Mouse (Mus musculus) lung, embryonic 14.5 days (tissue): ENCODE measurements at regions not wholly inside any gene's neighbourhood (a gene's known extent, or its start where the extent isn't known, plus 50 kb on each side); places are given as distances from the start of the nearest gene placed in this dataset.

Experiments
- ATAC-seq: fragments of 200-750 bp; cut with Nextera tagmentation; 2 replicates; pipeline ENCODE4 v1.8.0; 2017; ENCODE audit warnings: mild to moderate bottlenecking, moderate TSS enrichment, moderate library complexity; ENCODE audit not compliant: insufficient read depth
- DNase-seq: peaks from one replicate; pipeline ENCODE4 v3.0.0-alpha.2; 2015
- H3K27ac ChIP-seq: fragments of 300-500 bp; sonication (generic); 2 replicates; pipeline ENCODE4 v1.5.1; 2014; ENCODE audit warnings: low read depth, mild to moderate bottlenecking, moderate library complexity
- H3K27me3 ChIP-seq: fragments of 300-500 bp; sonication (generic); 2 replicates; pipeline ENCODE4 v1.6.1; 2014; ENCODE audit warnings: low read length, control low read depth; ENCODE audit not compliant: insufficient read depth
- H3K36me3 ChIP-seq: fragments of 300-500 bp; sonication (generic); 2 replicates; pipeline ENCODE4 v1.6.1; 2014; ENCODE audit warnings: control low read depth; ENCODE audit not compliant: insufficient read depth
- H3K4me1 ChIP-seq: fragments of 300-500 bp; sonication (generic); 2 replicates; pipeline ENCODE4 v1.6.1; 2014; ENCODE audit warnings: antibody characterized with exemption, control low read depth; ENCODE audit not compliant: insufficient read depth
- H3K4me2 ChIP-seq: fragments of 300-500 bp; sonication (generic); 2 replicates; pipeline ENCODE4 v1.6.1; 2014; ENCODE audit warnings: mild to moderate bottlenecking
- H3K4me3 ChIP-seq: fragments of 300-500 bp; sonication (generic); 2 replicates; pipeline ENCODE4 v1.5.1; 2014; ENCODE audit warnings: low read depth, low read length
- H3K9ac ChIP-seq: fragments of 300-500 bp; sonication (generic); 2 replicates; pipeline ENCODE4 v1.6.1; 2014
- H3K9me3 ChIP-seq: fragments of 300-500 bp; sonication (generic); 2 replicates; pipeline ENCODE4 v1.6.1; 2016; ENCODE audit warnings: low read depth, low read length, control low read depth
- CTCF ChIP-seq: IDR thresholded peaks from 2 replicates; pipeline ENCODE4 v1.5.1; 2016; ENCODE audit warnings: antibody characterized with exemption, low read depth
- whole genome bisulfite sequencing: fragments of 180-500 bp; shearing (Covaris S2); extraction: QIAGEN DNeasy Blood & Tissue Kit; methylation state at CpG from one replicate; pipeline ENCODE4 v1.1.7; 2014; 5-methylcytosine and 5-hydroxymethylcytosine counted together

- no peak for ATAC-seq
- 39% methylated on average over 9 of the region's 9 CpGs for WGBS
- Histone ChIP-seq H3K27me3 (no peaks in the 10 kb centered on the region), H3K36me3 (no peaks in the 10 kb centered on the region), H3K27ac (no peak overlapping the region), H3K9ac (no peak overlapping the region), H3K9me3 (no peaks in the 10 kb centered on the region), H3K4me1 (no peaks in the 10 kb centered on the region), H3K4me3 (no peak overlapping the region), H3K4me2 (no peak overlapping the region)
- no peak for TF ChIP-seq CTCF
- peak; percentile 57 for DNase-seq
Observed at GRCm38 (mm10) chr7:70539121-70539642, 172.6 kb upstream of the Nr2f2 start.

GRCm38 (mm10) chr7:70536046-70536445, 169.5 kb upstream of the Nr2f2 start:
- H3K36me3 ChIP-seq = no peaks in the 10 kb centered on the region
- ATAC-seq (no peak), DNase-seq (no peak)
- no peaks in the 10 kb centered on the region for H3K27me3 ChIP-seq
- no peak overlapping the region for H3K27ac ChIP-seq
- H3K9me3 ChIP-seq = peaks cover under 1% of the 10 kb centered on the region; the same call in 1 of the 2 replicates
- WGBS = 60% methylated on average over 6 of the region's 6 CpGs
- no peak for TF ChIP-seq CTCF
- H3K4me2 ChIP-seq = no peak overlapping the region
- no peaks in the 10 kb centered on the region for H3K4me1 ChIP-seq
- H3K4me3 ChIP-seq = no peak overlapping the region
- H3K9ac ChIP-seq = no peak overlapping the region

GRCm38 (mm10) chr7:70533552-70533951, 167.0 kb upstream of the Nr2f2 start:
- 86% methylated on average over 1 of the region's 1 CpGs for WGBS

GRCm38 (mm10) chr7:70527921-70528320, 161.4 kb upstream of the Nr2f2 start:
- WGBS = 43% methylated on average over 4 of the region's 4 CpGs
- no peak overlapping the region for H3K9ac ChIP-seq
- DNase-seq (peak; percentile 66), ATAC-seq (no peak)
- H3K9me3 ChIP-seq = peaks cover 3% of the 10 kb centered on the region; the same call in 1 of the 2 replicates
- no peaks in the 10 kb centered on the region for H3K4me1 ChIP-seq
- TF ChIP-seq CTCF = no peak
- H3K36me3 ChIP-seq = no peaks in the 10 kb centered on the region
- no peaks in the 10 kb centered on the region for H3K27me3 ChIP-seq
- H3K4me2 ChIP-seq = no peak overlapping the region
- no peak overlapping the region for H3K4me3 ChIP-seq
- no peak overlapping the region for H3K27ac ChIP-seq

More at GRCm38 (mm10) chr7:70533552-70533951, 167.0 kb upstream of the Nr2f2 start:
- Histone ChIP-seq H3K27me3 (no peaks in the 10 kb centered on the region), H3K9ac (no peak overlapping the region), H3K4me1 (no peaks in the 10 kb centered on the region), H3K36me3 (no peaks in the 10 kb centered on the region), H3K27ac (no peak overlapping the region), H3K4me3 (no peak overlapping the region), H3K4me2 (no peak overlapping the region), H3K9me3 (peaks cover 3% of the 10 kb centered on the region; the same call in 1 of the 2 replicates)
- TF ChIP-seq CTCF = no peak
- DNase-seq (no peak), ATAC-seq (no peak)

- ATAC-seq (no peak), DNase-seq (no peak)
- Histone ChIP-seq H3K4me3 (no peak overlapping the region), H3K9ac (no peak overlapping the region), H3K4me1 (no peaks in the 10 kb centered on the region), H3K9me3 (no peaks in the 10 kb centered on the region), H3K4me2 (no peak overlapping the region), H3K27me3 (no peaks in the 10 kb centered on the region), H3K27ac (no peak overlapping the region), H3K36me3 (no peaks in the 10 kb centered on the region)
- WGBS = 90% methylated on average over 2 of the region's 2 CpGs
- TF ChIP-seq CTCF = no peak
Observed at GRCm38 (mm10) chr7:70525372-70525771, 158.8 kb upstream of the Nr2f2 start.

- Histone ChIP-seq H3K27me3 (no peaks in the 10 kb centered on the region), H3K36me3 (no peaks in the 10 kb centered on the region), H3K9ac (no peak overlapping the region), H3K4me1 (no peaks in the 10 kb centered on the region), H3K9me3 (no peaks in the 10 kb centered on the region), H3K4me3 (no peak overlapping the region), H3K27ac (no peak overlapping the region), H3K4me2 (no peak overlapping the region)
- ATAC-seq = no peak
- DNase-seq = no peak
- 83% methylated on average over 9 of the region's 9 CpGs for WGBS
- no peak for TF ChIP-seq CTCF
Observed at GRCm38 (mm10) chr7:70524744-70525143, 158.2 kb upstream of the Nr2f2 start.

- TF ChIP-seq CTCF = no peak
- Histone ChIP-seq H3K27ac (no peak overlapping the region), H3K27me3 (no peaks in the 10 kb centered on the region), H3K36me3 (no peaks in the 10 kb centered on the region), H3K9ac (no peak overlapping the region), H3K4me2 (no peak overlapping the region), H3K4me1 (no peaks in the 10 kb centered on the region), H3K9me3 (no peaks in the 10 kb centered on the region), H3K4me3 (no peak overlapping the region)
- no peak for ATAC-seq
- no peak for DNase-seq
- 92% methylated on average over 4 of the region's 4 CpGs for WGBS
Observed at GRCm38 (mm10) chr7:70524251-70524650, 157.7 kb upstream of the Nr2f2 start.

GRCm38 (mm10) chr7:70516741-70517140, 150.2 kb upstream of the Nr2f2 start:
- TF ChIP-seq CTCF = no peak
- Histone ChIP-seq H3K9me3 (no peaks in the 10 kb centered on the region), H3K9ac (no peak overlapping the region), H3K27ac (no peak overlapping the region), H3K36me3 (no peaks in the 10 kb centered on the region), H3K4me3 (no peak overlapping the region), H3K4me2 (no peak overlapping the region), H3K27me3 (no peaks in the 10 kb centered on the region), H3K4me1 (peaks cover 17% of the 10 kb centered on the region)
- no peak for DNase-seq
- WGBS = 39% methylated on average over 3 of the region's 3 CpGs
- no peak for ATAC-seq
